Mouse (Mus musculus): Measurements from ENCODE around the gene Cryz. TPM values are rescaled to one million over a fixed set of nuclear protein-coding genes. Genes with fewer than 3 reads are reported as not detected.

Gene Cryz
- polyA plus RNA-seq, 1 experiment from 2014 or later: 19.5 TPM

DNA sequence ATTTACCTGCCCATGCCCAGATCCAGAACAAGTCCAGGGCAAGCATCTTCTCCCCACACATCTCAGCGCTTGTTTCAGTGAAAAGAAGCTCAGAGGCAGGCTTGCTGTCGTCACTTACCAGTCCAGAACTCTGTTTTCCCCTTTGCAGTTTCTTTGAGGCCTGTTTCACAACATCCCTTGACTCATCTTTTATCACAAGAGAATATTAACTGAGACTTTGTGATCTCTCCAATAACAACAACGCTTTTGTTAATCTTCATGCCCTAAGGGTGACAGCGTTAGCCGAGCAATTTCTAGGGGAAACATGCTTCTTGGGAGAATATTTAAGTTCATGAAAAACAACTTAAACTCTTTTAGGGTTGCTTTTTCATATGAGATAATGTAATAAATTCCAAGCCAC, 59.2 kb downstream of the Cryz start:
- Histone ChIP-seq H3K27me3 (ENCODE audit: low read depth, poor library complexity, severe bottlenecking) (peaks cover 15% of the 10 kb centered on the region), H3K4me3 (no peak overlapping the region), H3K4me1 (peaks cover 11% of the 10 kb centered on the region), H3K36me3 (no peaks in the 10 kb centered on the region), H3K9me3 (replicated peaks) (no peaks in the 10 kb centered on the region), H3K27ac (replicated peaks) (no peak overlapping the region)
- no peak for DNase-seq (ENCODE audit: low spot score)
- 90% methylated on average over 5 of the region's 5 CpGs for WGBS

- 29% methylated on average over 6 of the region's 7 CpGs for WGBS
- H3K4me3 ChIP-seq: peak within 1 kb of the TSS; percentile 59
- peaks cover 14% of the 10 kb centered on the region for H3K4me1 ChIP-seq
- H3K9me3 ChIP-seq (replicated peaks): no peaks in the 10 kb centered on the region
- no peak for DNase-seq (ENCODE audit: low spot score)
- H3K27ac ChIP-seq (replicated peaks): peak within 1 kb of the TSS; percentile 69
- no peaks in the 10 kb centered on the region for H3K36me3 ChIP-seq
- H3K27me3 ChIP-seq (ENCODE audit: low read depth, poor library complexity, severe bottlenecking): peaks cover 37% of the 10 kb centered on the region
These were observed 67.0 kb downstream of the Cryz start, which contains the start of gene Erich3 for GRCm38 (mm10) chr3:154663545-154663944. Erich3 (plus strand) TSS chr3:154663859.

- no peaks in the 10 kb centered on the region for H3K9me3 ChIP-seq (replicated peaks)
- H3K36me3 ChIP-seq: no peaks in the 10 kb centered on the region
- 3% methylated on average over 25 of the region's 27 CpGs for WGBS
- H3K4me3 ChIP-seq: peak overlapping the region; percentile 59
- peaks cover 37% of the 10 kb centered on the region for H3K27me3 ChIP-seq (ENCODE audit: low read depth, poor library complexity, severe bottlenecking)
- H3K27ac ChIP-seq (replicated peaks): peak overlapping the region; percentile 69
- H3K4me1 ChIP-seq: peaks cover 14% of the 10 kb centered on the region
- DNase-seq (ENCODE audit: low spot score): peak; percentile 55
These were observed 67.6 kb downstream of the Cryz start for GRCm38 (mm10) chr3:154663976-154664581.

- Histone ChIP-seq H3K9me3 (replicated peaks) (no peaks in the 10 kb centered on the region), H3K4me3 (peak overlapping the region; percentile 59; the same call in 1 of the 2 replicates), H3K27ac (replicated peaks) (no peak overlapping the region), H3K36me3 (no peaks in the 10 kb centered on the region), H3K4me1 (peaks cover 14% of the 10 kb centered on the region), H3K27me3 (ENCODE audit: low read depth, poor library complexity, severe bottlenecking) (peaks cover 37% of the 10 kb centered on the region)
- no peak for DNase-seq (ENCODE audit: low spot score)
- 39% methylated on average over 4 of the region's 4 CpGs for WGBS
These were observed 68.1 kb downstream of the Cryz start for GRCm38 (mm10) chr3:154664636-154665035.

DNA sequence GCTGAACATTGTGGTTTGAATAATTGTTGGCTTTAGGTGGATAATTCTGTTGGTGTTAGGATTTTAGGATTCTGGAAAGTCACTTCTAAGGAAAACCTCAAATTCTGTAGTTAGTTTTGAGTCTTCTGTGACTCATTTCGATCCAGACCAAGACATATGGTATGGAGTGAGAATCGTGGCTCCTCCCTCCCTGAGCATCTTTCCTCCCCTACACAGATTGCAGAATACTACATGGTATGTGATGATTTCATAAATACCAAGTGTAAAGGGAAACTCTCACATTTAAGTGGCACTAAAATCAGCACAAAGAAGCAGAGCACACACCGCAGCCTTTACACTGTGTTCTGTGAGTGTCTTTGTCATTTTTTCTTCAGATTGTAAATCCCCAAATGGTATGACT, 72.0 kb downstream of the Cryz start:
- DNase-seq (ENCODE audit: low spot score): no peak
- peaks cover 14% of the 10 kb centered on the region for H3K4me1 ChIP-seq
- 87% methylated on average over 3 of the region's 3 CpGs for WGBS
- peaks cover 24% of the 10 kb centered on the region for H3K27me3 ChIP-seq (ENCODE audit: low read depth, poor library complexity, severe bottlenecking)
- H3K4me3 ChIP-seq: no peak overlapping the region
- no peak overlapping the region for H3K27ac ChIP-seq (replicated peaks)
- H3K36me3 ChIP-seq: no peaks in the 10 kb centered on the region
- no peaks in the 10 kb centered on the region for H3K9me3 ChIP-seq (replicated peaks)

DNA sequence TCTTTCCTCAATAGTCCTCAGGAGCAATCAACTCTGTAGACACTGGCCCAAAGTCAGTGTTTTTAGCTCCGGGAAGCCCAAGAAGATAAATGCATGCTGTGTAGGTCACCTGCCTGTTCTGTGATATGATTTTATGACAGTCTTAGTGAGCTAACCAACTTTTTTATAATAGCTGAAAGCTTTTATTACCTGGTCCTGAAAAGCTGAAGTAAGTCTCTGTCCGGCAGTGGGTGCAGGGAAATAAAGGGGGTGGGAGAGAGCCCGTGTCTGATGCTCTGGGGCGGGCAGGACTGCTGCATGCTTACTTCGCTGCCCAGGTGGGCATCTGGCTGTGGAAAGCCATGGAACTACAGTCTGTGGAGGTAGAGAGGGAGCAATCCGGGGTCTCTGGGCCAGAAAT, 74.1 kb downstream of the Cryz start:
- no peak overlapping the region for H3K27ac ChIP-seq (replicated peaks)
- no peak overlapping the region for H3K4me3 ChIP-seq
- no peaks in the 10 kb centered on the region for H3K9me3 ChIP-seq (replicated peaks)
- H3K36me3 ChIP-seq: no peaks in the 10 kb centered on the region
- no peak for DNase-seq (ENCODE audit: low spot score)
- H3K27me3 ChIP-seq (ENCODE audit: low read depth, poor library complexity, severe bottlenecking): peaks cover 3% of the 10 kb centered on the region
- H3K4me1 ChIP-seq: peaks cover 7% of the 10 kb centered on the region; the same call in 1 of the 2 replicates
- WGBS: 89% methylated on average over 6 of the region's 6 CpGs

GRCm38 (mm10) chr3:154671013-154671412, 74.5 kb downstream of the Cryz start:
- H3K4me1 ChIP-seq: peaks cover 7% of the 10 kb centered on the region; the same call in 1 of the 2 replicates
- no peaks in the 10 kb centered on the region; the same call in 1 of the 2 replicates for H3K27me3 ChIP-seq (ENCODE audit: low read depth, poor library complexity, severe bottlenecking)
- H3K36me3 ChIP-seq: no peaks in the 10 kb centered on the region
- H3K4me3 ChIP-seq: no peak overlapping the region
- H3K9me3 ChIP-seq (replicated peaks): no peaks in the 10 kb centered on the region
- H3K27ac ChIP-seq (replicated peaks): no peak overlapping the region
- WGBS: 77% methylated on average over 5 of the region's 5 CpGs
- DNase-seq (ENCODE audit: low spot score): no peak

Other genes starting within 250 kb of the Cryz start
- gene Tyw3, start 393 bp downstream of the Cryz start, polyA plus RNA-seq (2016; fragmentation: Nextera tagmentation; extraction: Ambion mirVana): 18.7 and 21.0 TPM in 2 replicates
- gene Erich3, start 67.1 kb downstream of the Cryz start, polyA plus RNA-seq (2016; fragmentation: Nextera tagmentation; extraction: Ambion mirVana): 0.58 and 0.76 TPM in 2 replicates